Mouse (Mus musculus): ENCODE measurements around the gene Grid1.

DNA sequence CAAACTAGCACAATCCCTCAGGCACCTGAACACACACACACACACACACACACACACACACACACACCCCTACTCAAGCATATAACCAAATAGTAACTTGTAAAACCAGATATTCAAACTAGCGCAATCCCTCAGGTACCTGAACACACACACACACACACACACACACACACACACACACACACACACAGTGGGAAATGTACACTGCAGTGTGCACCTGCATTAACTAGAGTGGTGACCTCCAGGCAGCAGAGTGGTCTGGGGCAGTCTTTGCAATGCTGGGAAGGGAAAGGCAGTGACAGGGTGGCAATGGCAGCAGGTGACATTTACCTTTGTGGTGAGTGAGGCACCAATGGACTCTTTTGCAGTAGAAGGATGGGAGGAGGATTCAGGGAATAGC lies 212.4 kb downstream of the Grid1 start:
- TF ChIP-seq GATA1 (IDR thresholded peaks at IDR 0.05; ENCODE audit: borderline replicate concordance, low read length) (no peak), CTCF (IDR thresholded peaks at IDR 0.05; ENCODE audit: low read depth, low read length) (no peak), TAL1 (conservative IDR thresholded peaks at IDR 0.05; ENCODE audit: low read depth, low read length) (no peak), POLR2AphosphoS5 (IDR thresholded peaks at IDR 0.05; ENCODE audit: insufficient replicate concordance, low read depth, low read length) (no peak)
